ENCODE assay signal across 8 mouse cellular contexts in the genomic region with DNA sequence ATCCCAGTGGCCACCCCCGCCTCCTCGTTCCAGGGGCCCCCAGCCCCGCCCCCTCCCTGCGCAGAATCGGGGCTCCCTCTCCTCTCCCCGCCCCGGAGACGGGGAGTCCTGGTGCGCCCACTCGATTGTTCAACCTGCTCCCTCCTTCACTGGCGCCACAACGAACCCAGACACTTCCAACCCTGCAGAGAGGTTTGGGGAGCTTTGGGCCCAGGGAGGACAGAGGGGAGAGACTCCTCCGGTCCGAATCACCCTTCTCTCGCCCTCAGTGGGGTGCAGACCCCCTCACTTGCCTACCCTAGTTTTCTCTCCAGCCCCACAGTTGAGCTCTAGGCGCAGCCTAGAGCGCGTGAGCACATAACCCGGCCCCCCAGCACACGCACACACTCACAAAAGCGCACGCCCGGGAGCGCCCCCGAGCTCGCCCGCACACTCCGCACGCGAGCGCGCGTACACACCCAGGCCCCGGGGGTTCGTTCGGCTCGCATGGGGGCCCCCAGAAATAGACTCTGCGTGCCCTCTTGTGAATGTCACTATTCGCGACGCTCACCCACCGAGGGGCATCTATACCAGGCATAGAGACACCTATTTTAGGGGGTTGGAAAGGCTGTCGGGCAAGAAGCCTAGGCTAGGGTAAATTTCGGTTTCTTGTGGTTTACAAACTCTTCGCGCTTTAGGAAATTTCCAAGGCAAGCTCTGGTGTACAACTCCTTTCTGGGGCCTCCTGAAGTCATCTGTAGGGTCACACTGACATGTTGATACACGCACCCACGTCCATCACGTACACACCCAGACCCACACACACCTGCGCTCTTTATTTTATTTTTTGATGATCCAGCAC. TPM values are rescaled to one million over a fixed set of nuclear protein-coding genes. Genes with fewer than 3 reads are reported as not detected.
DNase-seq lines count a peak whose midpoint lies in the region; ATAC-seq lines count a peak whose summit lies in the region.

A gene (minus strand): TSS at position 401 of the 841 bp plus-strand sequence.

- DNase-seq in 3T3-L1 (ENCODE audit: low read depth, low spot score), result peak; percentile 49
- peak; percentile 87 for DNase-seq in cerebellum, adult 9-11 months
- DNase-seq in left cerebral cortex, postnatal 14 days (ENCODE audit: low spot score in 2 of 2), result peak; percentile 49 to 57
- no peak for DNase-seq in natural killer cell, adult 2 months (ENCODE audit: low spot score in 2 of 2)

- no peaks in the 10 kb centered on the region for H3K9me3 ChIP-seq in erythroblast, embryonic 14.5 days (ENCODE audit: control insufficient read depth, low read length)
- H3K9me3 ChIP-seq in heart, embryonic 14.5 days (ENCODE audit: control insufficient read depth, low read length), result no peaks in the 10 kb centered on the region
- no peaks in the 10 kb centered on the region for H3K9me3 ChIP-seq in neural tube, embryonic 12.5 days

- peak within 1 kb of the TSS; percentile 94 for H3K4me2 ChIP-seq in heart, embryonic 14.5 days (ENCODE audit: low read length)
- H3K4me2 ChIP-seq in neural tube, embryonic 12.5 days (replicated peaks), result peak within 1 kb of the TSS; percentile 65

- peak within 1 kb of the TSS; percentile 63 for H3K9ac ChIP-seq in heart, embryonic 14.5 days (ENCODE audit: low read length)
- peak within 1 kb of the TSS; percentile 66 for H3K9ac ChIP-seq in neural tube, embryonic 12.5 days

- H3K4me1 ChIP-seq in erythroblast, embryonic 14.5 days (ENCODE audit: control insufficient read depth), result no peaks in the 10 kb centered on the region
- peaks cover 13 to 22% of the 10 kb centered on the region in 2 experiments; a peak in 3 of 4 replicates for H3K4me1 ChIP-seq in heart, embryonic 14.5 days (ENCODE audit: control insufficient read depth in 2 of 2, insufficient read depth in 2 of 2, low read length in 2 of 2)
- peaks cover 20% of the 10 kb centered on the region; the same call in 1 of the 2 replicates for H3K4me1 ChIP-seq in neural tube, embryonic 12.5 days

- no peak for ATAC-seq in erythroblast, adult 5-6 weeks (replicated peaks; ENCODE audit: low FRiP score, poor library complexity, severe bottlenecking)
- ATAC-seq in heart, embryonic 14.5 days (ENCODE audit: insufficient number of reproducible peaks, insufficient read depth, low FRiP score, low read depth), result no peak
- peak; percentile 14 for ATAC-seq in neural tube, embryonic 12.5 days (ENCODE audit: low FRiP score, low read depth)

- 0 out of 4 replicates have a peak within 1 kb of the TSS, but pooled peaks of 1 of the 2 experiments have one; percentile 10 for H3K27ac ChIP-seq in heart, embryonic 14.5 days (replicated peaks in 1 of 2; ENCODE audit: control insufficient read depth in 1 of 2, insufficient read depth in 1 of 2, low read depth in 2 of 2, low read length in 2 of 2)
- peak within 1 kb of the TSS; percentile 72 for H3K27ac ChIP-seq in neural tube, embryonic 12.5 days

- peaks cover 73% of the 10 kb centered on the region for H3K27me3 ChIP-seq in erythroblast, embryonic 14.5 days (ENCODE audit: control insufficient read depth)
- peaks cover 53% of the 10 kb centered on the region for H3K27me3 ChIP-seq in heart, embryonic 14.5 days (ENCODE audit: control insufficient read depth, insufficient read depth, low read length)
- H3K27me3 ChIP-seq in neural tube, embryonic 12.5 days (replicated peaks), result peaks cover 48% of the 10 kb centered on the region

- 1% methylated on average over 50 of the region's 50 CpGs for WGBS in heart, embryonic 14.5 days
- under 1% methylated on average over 50 of the region's 50 CpGs for WGBS in neural tube, embryonic 12.5 days

- peak within 1 kb of the TSS; percentile 36 for H3K4me3 ChIP-seq in erythroblast, embryonic 14.5 days (replicated peaks)
- peak within 1 kb of the TSS; percentile 54 to 67 for H3K4me3 ChIP-seq in heart, embryonic 14.5 days (ENCODE audit: control insufficient read depth in 1 of 2, insufficient read depth in 1 of 2, low read depth in 1 of 2, low read length in 2 of 2)
- H3K4me3 ChIP-seq in neural tube, embryonic 12.5 days, result peak within 1 kb of the TSS; percentile 42

- intact Hi-C loops in left cerebral cortex, postnatal 14 days (cut with DNase I), result loop anchor here (2.0 to 5.0 kb wide), 2 partner anchors 158 to 578 kb away; no protein-coding TSS in a partner anchor

- H3K36me3 ChIP-seq in erythroblast, embryonic 14.5 days (ENCODE audit: control insufficient read depth), result no peaks in the 10 kb centered on the region
- H3K36me3 ChIP-seq in heart, embryonic 14.5 days (ENCODE audit: control insufficient read depth, insufficient read depth, low read length), result no peaks in the 10 kb centered on the region
- no peaks in the 10 kb centered on the region for H3K36me3 ChIP-seq in neural tube, embryonic 12.5 days

RNA-seq across cellular contexts. Expression of the gene that starts here (rescaled TPM):
- 0.14 and 0.18 TPM in 2 replicates for polyA plus RNA-seq in erythroblast, embryonic 14.5 days (2012)
- not detected in 2 replicates for total RNA-seq in erythroblast, adult 5-6 weeks (2015; ENCODE audit: low replicate concordance)
- not detected in 2 replicates for total RNA-seq in erythroblast, adult 5-6 weeks (2017; ENCODE audit: low replicate concordance)
- polyA plus RNA-seq in heart, embryonic 14.5 days (2014; fragmentation: Nextera tagmentation; extraction: Ambion mirVana), result 2.1 and 2.5 TPM in 2 replicates
- total RNA-seq in left cerebral cortex, postnatal 14 days (2021), result 100 to 1,000 TPM; 259 to 287 TPM
- polyA plus RNA-seq in neural tube, embryonic 12.5 days (2016; fragmentation: Nextera tagmentation; extraction: Ambion mirVana), result 39.4 and 44.9 TPM in 2 replicates

Comparison
In these comparisons a context has a peak if more than half of its experiments do, and no peak if none do; other contexts are left out.
1. RNA of the gene that starts here (total RNA-seq): 259 to 287 TPM in left cerebral cortex, postnatal 14 days; not detected in erythroblast, adult 5-6 weeks; every median in the first group is over 100 times any median in the second.
2. RNA of the gene that starts here (polyA plus RNA-seq): 39.4 to 44.9 TPM in neural tube, embryonic 12.5 days; 2.1 to 2.5 TPM in heart, embryonic 14.5 days and 0.14 to 0.18 TPM in erythroblast, embryonic 14.5 days; every median in the first group is over 10 times any median in the second.
3. DNase-seq: peak in 3T3-L1 (single experiment), cerebellum, adult 9-11 months (single experiment) and left cerebral cortex, postnatal 14 days (2 of 2); none in natural killer cell, adult 2 months (0 of 2).
4. Peak in every context shown above with its lines, with median percentiles within 50 percentile points of each other: H3K4me3 ChIP-seq.